Mouse (Mus musculus) G1E-ER4 (cell line): ENCODE results near the gene Pygb. TPM values are rescaled to one million over a fixed set of nuclear protein-coding genes. Genes with fewer than 3 reads are reported as not detected.

Experiments
- GATA1 ChIP-seq: IDR thresholded peaks from one replicate; pipeline ENCODE4 v1.8.0; 2012; ENCODE audit warnings: low read length, inconsistent platforms
- polyA plus RNA-seq: library from polyadenylated mRNA; stranded (reverse); fragments of >175 nt; gene quantifications from 2 replicates; pipeline ENCODE4 v1.2.3, GENCODE M21; 2012

The Pygb gene
- 4.3 and 7.0 TPM in 2 replicates for polyA plus RNA-seq

DNA sequence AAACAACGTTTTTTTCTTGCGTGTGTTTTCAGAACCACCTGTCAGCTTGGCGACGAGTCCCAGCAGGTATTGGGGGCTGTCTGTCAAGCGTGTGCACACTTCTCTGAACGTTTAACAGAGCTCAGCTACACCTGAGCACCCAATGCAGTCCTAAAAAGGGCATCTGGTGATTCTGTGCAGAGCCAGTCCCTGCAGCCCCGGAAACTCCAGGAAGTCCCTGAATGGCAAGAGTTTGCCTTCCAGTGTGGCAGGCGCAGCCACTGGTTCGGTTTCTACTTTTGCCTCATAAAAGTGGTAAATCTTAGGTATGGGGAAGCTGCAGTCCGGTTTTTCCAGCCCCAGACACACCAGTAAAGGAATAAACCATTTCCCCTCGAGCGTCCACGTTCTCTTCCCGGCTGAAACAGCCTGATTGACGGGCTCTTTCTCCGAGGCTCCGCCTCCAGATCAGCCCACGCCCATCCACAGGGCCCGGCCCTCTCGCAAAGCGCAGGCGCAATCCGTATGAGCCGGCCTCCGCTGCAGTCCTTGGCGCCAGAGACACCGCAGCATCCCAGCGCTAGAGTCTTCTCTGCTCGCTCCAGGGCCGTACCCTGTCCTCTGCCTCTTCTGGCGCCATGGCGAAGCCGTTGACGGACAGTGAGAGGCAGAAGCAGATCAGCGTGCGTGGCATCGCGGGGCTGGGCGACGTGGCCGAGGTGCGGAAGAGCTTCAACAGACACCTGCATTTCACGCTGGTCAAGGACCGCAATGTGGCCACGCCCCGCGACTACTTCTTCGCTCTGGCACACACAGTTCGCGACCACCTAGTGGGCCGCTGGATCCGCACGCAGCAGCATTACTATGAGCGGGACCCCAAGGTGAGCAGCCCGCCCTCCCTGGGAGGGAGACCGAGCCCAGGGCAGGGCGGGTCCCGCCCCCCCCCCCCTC lies at the start of gene Pygb:
TSS of gene Pygb (plus strand) at position 485 of the 930 bp plus-strand sequence.
- no peak for TF ChIP-seq GATA1

DNA sequence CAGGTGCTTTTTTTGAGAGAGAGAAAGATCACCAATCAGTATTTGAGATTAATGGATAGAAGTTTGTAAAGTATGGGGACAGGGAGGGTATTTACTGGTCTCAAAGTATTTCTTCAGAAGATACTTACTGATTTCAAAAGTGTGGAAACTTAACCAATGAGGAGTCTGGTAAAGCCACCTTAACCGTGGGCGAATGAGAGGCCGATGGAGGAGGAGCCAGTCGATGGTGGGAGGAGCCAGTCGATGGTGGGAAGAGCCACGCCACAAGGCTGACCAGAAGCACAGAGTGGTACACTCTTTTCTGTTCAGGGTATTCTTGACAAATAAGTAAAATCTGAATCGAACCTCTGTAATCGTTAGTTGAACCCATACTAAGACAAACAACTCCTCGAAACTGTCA lies 48.7 kb upstream of the Pygb start:
- TF ChIP-seq GATA1, result no peak

DNA sequence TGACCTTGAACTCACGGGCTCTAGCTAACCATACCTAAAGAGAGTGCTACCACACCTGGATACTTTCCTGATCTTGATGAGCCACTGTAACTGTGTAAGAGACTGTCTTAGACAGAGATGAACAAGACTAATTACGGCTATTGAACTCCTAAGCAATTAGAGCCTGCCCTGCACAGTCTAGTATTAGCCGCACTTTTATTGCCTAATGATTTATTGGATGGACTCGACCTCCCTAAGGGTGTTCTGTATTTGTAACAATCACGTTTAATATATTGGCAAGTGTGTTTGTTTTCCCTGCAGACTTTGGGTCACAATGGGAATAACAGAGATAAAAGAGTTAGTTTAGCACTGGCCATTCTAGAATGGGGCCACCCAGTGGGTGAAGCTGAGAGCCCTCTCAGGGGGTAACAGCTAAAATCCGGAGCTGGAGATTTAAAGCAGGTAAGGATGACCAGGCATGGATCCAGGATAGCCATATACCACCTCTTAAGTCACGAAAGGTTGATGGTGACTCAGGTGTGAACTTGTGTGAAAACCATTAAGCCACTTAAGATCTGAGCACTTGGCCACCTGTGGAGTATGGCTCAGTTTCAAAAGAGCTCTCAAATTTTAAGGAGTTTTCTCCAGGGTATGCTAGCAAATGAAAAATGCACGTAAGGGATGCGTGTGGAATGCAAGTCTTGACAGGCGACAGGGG lies 46.2 kb upstream of the Pygb start:
- no peak for TF ChIP-seq GATA1

DNA sequence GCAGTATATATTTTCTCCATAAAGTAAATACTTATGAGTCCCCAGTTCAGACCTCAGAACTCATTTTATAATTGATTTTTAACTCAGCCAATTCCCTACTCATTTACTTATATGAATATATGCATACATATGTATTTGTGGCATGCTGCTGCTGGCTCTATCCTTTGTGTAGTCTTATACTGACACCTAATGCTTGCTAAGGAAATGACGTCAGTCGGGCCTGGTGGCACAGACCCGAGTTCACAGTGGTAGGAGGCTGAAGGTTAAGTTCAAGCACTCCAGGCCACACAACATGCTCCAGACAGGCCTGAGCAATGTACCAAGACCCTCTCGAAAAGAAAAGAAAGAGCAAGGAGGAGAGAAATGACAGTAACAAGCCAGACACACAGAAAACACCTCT lies 45.1 kb upstream of the Pygb start:
- TF ChIP-seq GATA1, result no peak

DNA sequence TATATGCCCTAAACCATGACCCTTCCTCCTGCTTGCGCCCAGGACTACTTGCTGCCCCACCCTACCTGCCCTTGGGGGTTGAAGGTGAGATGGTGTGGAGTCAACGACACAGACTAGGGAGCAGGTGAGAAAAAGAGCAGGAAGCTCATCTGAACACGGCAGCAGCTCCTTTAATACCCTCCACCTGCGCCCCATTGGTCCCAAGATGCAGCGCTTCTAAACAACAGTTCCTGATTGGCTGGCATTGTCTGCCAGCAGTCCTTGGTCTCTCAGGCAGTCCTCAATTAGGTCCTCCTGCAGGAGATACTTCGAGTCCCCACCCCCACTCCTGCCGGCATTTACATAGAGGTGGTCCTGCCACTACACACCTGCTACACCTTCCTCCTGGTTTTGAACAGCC lies 41.5 kb upstream of the Pygb start:
- no peak for TF ChIP-seq GATA1

DNA sequence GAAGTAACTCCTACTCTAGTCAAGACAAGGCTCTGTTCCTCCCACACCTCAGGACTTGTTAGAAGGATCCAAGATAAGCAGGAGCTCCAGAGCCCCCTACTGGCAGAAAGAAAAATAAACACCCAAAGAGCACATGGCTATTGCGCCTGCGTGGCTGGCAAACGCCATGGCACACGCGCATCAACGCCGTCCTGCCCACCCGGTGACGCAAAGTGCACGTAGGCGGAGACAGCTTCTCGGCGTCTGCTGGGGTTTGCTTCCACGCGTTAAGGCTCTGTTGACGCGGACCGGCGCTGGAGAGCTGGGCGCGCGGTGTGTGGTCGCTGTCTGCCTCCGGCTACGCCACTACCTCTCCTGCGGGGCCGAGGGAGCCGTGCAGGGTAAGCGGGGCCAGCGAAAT lies 37.7 kb upstream of the Pygb start, which contains the start of gene Entpd6:
TSS of gene Entpd6 (plus strand) at position 189 of the 400 bp plus-strand sequence.
- TF ChIP-seq GATA1, result no peak

DNA sequence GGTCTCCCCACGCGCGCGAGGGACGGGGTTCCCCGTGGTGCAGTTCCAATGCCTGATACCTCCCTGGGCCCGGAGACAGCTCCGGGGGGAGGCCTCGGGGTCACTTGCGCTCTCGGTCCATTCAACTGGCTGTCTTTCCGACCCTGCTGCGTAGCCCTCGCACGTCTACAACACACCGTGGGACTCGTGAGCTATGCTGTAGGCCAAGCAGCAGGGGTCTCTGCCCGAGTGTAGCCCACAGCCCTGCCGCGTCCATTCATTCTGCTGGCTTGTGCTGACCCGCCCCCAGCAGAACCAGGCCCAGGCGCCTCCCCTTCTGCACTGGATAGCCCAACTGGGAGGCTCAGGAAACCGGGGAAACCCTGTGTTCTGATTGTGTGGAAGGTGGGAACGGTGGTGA lies 37.3 kb upstream of the Pygb start:
- TF ChIP-seq GATA1, result no peak

DNA sequence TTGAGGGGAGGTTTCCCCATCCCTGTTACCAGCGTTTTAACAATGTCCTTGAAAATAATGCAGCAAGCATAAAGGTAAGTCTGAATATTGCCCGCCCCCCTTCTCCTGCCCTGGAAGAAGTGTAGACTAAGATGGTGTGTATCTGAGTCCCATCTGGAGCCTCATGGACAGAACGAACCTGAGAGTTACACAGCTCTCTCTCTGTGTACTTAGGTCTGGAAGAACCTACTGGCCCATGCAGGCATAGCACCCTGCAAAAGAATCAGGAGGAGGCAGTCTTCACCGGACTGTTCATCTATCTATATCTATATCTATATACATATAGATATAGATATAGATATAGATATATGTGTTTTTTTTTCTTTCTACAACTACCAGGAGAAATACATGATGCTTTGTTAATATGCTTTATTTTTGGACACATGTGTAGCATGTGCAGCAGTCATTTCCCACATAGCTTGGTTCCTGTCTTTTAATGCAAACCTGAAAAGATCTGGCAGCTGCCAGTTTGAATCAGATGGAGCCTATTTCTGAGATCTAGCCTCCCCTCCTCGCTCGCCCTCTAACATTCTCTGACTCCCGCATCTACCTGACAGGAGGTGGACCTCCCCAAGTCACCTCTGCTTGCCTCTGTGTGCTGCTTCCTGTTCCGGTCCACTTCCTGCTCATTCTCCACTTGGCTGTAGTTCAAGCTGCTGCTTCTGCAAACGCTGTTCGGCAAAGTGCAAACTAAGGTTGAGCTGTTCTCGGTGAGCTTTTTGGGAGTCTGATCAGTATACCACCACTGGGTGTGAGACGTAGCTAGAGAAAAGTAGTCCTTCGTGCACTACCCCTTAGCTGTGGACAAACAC lies 36.2 kb upstream of the Pygb start:
- no peak for TF ChIP-seq GATA1

DNA sequence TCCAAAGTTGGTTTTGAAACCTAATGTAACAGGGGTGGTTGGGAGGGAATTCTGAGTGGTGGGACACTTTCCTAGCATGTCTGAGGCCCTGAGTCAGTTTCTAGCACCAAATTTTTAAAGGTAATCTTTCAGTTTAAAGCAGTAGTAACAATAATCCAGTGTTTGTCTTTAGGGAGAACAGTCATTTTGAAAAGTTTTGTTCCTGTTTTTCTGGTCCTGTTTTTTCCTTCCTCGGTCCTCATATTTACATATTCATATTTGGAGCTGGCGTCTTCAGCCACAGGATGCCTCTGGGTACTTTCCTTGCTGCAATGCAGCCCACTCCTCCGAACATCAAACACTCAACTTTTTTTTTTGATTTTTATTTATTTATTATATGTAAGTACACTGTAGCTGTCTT lies 31.5 kb upstream of the Pygb start:
- no peak for TF ChIP-seq GATA1

DNA sequence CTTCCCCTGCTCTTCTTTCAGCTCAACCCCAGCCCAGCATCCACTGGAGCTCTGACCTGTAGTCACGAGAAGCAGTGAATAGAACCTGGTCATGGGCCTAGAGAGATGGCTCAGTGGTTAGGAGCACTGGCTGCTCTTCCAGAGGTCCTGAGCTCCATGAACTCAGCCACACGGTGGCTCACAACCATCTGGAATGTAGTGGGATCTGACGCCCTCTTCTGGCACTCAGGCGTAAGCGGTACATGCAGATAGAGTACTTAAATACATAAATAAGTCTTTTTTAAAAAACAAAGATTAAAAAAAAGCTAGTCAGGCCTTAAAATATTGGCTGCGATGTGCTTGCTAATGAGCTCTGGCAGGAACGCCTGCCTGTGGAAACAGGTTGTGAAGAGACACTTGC lies 25.1 kb upstream of the Pygb start:
- no peak for TF ChIP-seq GATA1

DNA sequence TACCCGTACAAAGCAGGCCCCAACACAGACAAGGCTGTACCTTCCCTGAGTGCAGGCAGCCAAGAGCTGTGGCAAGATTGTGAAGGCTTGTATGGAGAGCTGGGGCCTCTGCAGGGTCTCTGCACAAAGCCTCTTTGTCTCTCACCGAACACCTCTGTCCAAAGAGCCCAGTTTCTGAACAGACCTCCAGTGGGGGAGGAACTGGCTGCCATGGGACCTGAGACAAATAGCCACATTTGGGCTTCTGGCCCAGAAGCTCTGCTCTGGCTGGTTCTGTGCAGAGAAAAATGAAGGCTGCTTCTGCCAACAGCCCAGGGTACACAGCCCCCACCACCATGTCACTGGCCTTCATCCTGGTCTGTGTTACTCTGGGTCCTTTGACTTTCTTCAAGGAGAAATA lies 20.9 kb upstream of the Pygb start:
- no peak for TF ChIP-seq GATA1

DNA sequence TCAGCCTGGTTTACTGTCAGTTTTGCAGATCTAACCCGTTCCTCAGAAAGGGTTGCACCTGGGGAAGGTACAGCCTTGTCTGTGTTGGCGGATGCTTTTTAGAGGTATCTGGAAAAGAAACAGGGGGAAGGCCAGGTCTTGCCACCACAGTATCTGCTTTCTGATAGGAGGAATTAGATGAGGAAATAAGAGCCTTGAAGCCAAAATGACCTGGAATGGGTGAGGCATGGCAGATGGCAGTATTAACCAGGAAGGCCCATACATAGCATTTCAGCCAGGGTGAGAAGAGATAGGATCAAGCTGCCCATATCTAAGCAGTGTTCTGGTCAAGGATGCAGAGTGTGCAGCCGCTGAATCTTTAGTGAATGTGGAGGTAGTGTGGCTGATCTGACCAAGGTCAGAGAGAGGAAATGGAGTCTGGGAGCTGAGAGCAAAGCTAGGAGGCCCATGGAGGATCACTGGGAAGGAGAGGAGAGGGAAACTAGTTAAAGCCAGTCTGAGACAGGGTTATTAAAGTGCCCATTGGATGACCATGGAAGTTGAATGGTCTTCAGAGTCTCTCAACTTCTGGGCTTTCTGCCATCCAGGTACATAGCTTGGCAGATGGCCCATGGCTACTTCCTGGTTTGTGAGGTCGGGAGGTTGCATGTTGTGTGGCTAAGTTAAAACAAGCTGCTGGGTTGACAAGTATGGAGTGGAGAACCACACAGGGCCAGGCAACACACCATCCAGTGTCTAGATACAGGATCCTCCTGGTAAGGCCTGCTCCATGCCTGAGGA lies 20.3 kb upstream of the Pygb start:
- no peak for TF ChIP-seq GATA1

DNA sequence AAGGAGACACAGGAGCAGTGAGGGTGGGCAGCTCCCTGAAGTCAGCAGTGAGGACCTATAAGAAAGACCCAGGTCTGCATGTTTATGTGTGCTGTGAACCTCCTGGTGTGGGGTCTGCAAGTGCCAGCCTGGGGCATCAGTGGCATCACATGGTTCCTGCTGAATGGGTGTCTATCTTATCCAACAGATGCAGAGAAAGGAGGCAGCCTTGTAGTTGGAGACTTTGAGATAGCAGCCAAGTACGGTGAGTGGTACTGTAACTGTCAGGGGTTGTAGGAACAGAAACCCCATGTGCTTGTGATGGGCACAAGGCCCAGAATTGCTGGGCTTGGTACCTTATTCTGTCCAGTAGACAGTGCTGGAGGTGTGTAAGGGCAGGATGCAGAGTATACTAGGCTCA lies 17.9 kb upstream of the Pygb start:
- TF ChIP-seq GATA1, result no peak

DNA sequence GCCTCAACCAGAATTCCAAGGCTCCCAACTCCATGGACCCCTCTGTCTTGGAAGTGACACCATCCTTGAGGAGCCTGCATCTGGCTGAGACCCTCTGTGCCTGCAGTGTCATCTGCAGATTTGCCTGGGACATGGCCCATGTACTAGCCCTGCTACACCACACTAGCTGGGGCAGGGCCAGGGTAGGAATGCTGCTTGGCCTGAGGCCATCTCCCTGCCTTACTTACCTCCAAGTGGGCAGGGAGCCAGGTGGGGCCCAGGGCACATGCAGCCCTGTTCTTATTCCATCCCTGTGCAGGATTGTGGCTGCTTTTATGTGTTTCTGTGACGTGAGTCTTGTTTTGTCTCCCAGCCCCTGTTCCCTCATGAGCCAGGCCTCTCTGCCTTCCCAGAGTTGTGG lies 15.8 kb upstream of the Pygb start:
- no peak for TF ChIP-seq GATA1

DNA sequence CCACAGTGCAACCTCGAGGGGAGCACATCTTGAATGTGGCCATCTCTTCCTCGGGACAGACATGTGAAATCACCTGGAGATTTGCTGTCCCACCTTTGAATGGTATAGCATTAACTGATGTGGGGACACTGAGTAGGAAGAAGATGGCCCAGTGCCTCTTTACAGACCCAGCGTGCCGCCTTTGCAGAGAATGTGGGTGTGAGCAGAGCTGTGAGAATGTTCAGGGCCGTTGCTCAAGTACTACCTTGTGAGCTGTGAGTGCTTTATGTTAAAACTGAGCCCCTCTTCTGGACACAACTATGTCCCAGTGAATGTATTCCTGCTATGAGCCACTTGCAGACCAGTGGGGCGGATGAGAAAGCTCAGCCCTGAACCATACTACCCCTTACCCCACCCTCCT lies 15.4 kb upstream of the Pygb start:
- no peak for TF ChIP-seq GATA1

DNA sequence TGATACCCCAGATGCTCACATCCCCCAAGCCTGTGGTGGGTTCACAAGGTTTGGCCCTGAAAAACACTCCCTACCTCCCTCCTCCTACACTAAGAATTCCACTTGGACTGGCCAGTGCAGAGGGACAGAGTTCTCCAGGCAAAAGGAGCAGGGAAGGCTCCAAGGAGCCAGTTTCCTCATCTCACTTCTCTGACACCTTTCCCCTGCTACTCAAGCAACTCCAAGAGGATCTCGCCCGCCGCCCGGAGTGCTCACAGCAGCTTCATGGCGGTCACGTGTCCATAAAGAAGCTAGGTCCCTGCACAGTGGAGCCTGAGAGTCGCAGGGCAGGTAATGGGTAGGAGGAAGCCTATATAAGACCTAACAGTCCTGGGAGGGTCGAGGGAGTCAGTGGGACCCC lies 14.5 kb upstream of the Pygb start:
- no peak for TF ChIP-seq GATA1
